6 mouse cellular contexts compared by ENCODE assay signal in the genomic region with DNA sequence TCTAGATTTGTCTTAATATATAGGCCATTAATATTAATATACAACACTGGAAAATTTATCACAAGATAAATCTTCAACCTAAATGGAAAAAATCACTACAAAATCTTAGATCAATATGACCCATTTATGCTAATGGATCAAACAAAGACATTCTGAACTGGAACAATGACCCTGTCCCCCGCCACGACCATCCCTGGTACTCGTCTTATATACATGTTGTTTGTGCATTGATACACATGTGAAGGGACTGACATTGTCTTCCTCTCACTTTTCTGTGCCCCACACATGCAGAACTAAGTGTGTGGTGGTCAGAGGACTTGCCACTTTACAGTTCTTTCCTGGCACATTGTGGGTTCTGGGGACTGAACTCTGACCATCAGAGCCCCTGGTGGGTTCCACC.
DNase-seq lines count a peak whose midpoint lies in the region; ATAC-seq and TF ChIP-seq lines count a peak whose summit lies in the region.
"Not testable (repeated sequence)": the region's sequence is repeated elsewhere in the genome, so short reads cannot be mapped to it uniquely, and the experiment has no call there.

No protein-coding gene starts in this region.

- H3K9me3 ChIP-seq in embryonic facial prominence, embryonic 12.5 days; embryonic facial prominence, embryonic 13.5 days; limb, embryonic 12.5 days; limb, embryonic 14.5 days (ENCODE audit: control insufficient read depth, low read length); midbrain, embryonic 14.5 days (ENCODE audit: control insufficient read depth, low read length); neural tube, embryonic 14.5 days (ENCODE audit: control insufficient read depth, low read length): not testable (repeated sequence)

- WGBS in embryonic facial prominence, embryonic 12.5 days = 90% methylated on average over 3 of the region's 3 CpGs
- WGBS in embryonic facial prominence, embryonic 13.5 days = 84% methylated on average over 3 of the region's 3 CpGs
- 89% methylated on average over 3 of the region's 3 CpGs for WGBS in limb, embryonic 12.5 days
- WGBS in limb, embryonic 14.5 days = no CpG with 5 or more reads among the region's 3 CpGs
- 88% methylated on average over 1 of the region's 3 CpGs for WGBS in midbrain, embryonic 14.5 days
- 100% methylated on average over 1 of the region's 3 CpGs for WGBS in neural tube, embryonic 14.5 days

- not testable (repeated sequence) for TF ChIP-seq POLR2A in limb, embryonic 14.5 days (IDR thresholded peaks at IDR 0.05; ENCODE audit: borderline replicate concordance, extremely low read depth, insufficient read depth, insufficient read length)

- not testable (repeated sequence) for H3K27me3 ChIP-seq in embryonic facial prominence, embryonic 12.5 days; embryonic facial prominence, embryonic 13.5 days; limb, embryonic 12.5 days; limb, embryonic 14.5 days (ENCODE audit: control insufficient read depth, insufficient read depth, low read length); midbrain, embryonic 14.5 days (ENCODE audit: control insufficient read depth, insufficient read depth, low read length); neural tube, embryonic 14.5 days (ENCODE audit: control insufficient read depth, insufficient read depth, low read length)

- DNase-seq in limb, embryonic 14.5 days (ENCODE audit: low spot score); midbrain, embryonic 14.5 days: not testable (repeated sequence)

- peak; percentile 56; the same call in 1 of the 2 replicates for ATAC-seq in embryonic facial prominence, embryonic 12.5 days (ENCODE audit: insufficient number of reproducible peaks, insufficient read depth, low FRiP score, low TSS enrichment)
- peak; percentile 26; the same call in 1 of the 2 replicates for ATAC-seq in embryonic facial prominence, embryonic 13.5 days (ENCODE audit: insufficient number of reproducible peaks, insufficient read depth, low FRiP score, low TSS enrichment, low read depth)
- ATAC-seq in limb, embryonic 12.5 days (ENCODE audit: insufficient number of reproducible peaks, insufficient read depth, low FRiP score, low TSS enrichment, low read depth) = 0 out of 2 replicates have a peak, but pooled peaks have one; percentile 59
- 0 out of 2 replicates have a peak, but pooled peaks have one; percentile 26 for ATAC-seq in limb, embryonic 14.5 days (ENCODE audit: low FRiP score, low read depth)
- ATAC-seq in midbrain, embryonic 14.5 days (ENCODE audit: low FRiP score, low TSS enrichment) = 0 out of 2 replicates have a peak, but pooled peaks have one; percentile 50
- ATAC-seq in neural tube, embryonic 14.5 days (ENCODE audit: low read depth) = 0 out of 2 replicates have a peak, but pooled peaks have one; percentile 31

- H3K27ac ChIP-seq in embryonic facial prominence, embryonic 12.5 days; embryonic facial prominence, embryonic 13.5 days; limb, embryonic 12.5 days; limb, embryonic 14.5 days (replicated peaks; ENCODE audit: low read depth, low read length); midbrain, embryonic 14.5 days (replicated peaks; ENCODE audit: low read depth, low read length); neural tube, embryonic 14.5 days (ENCODE audit: low read depth, low read length): not testable (repeated sequence)

- not testable (repeated sequence) for H3K9ac ChIP-seq in embryonic facial prominence, embryonic 12.5 days; embryonic facial prominence, embryonic 13.5 days; limb, embryonic 12.5 days (replicated peaks); limb, embryonic 14.5 days (ENCODE audit: low read depth, low read length, severe bottlenecking); midbrain, embryonic 14.5 days (replicated peaks; ENCODE audit: low read length); neural tube, embryonic 14.5 days (replicated peaks; ENCODE audit: low read depth, low read length)

- not testable (repeated sequence) for H3K4me3 ChIP-seq in embryonic facial prominence, embryonic 12.5 days; embryonic facial prominence, embryonic 13.5 days; limb, embryonic 12.5 days (replicated peaks); limb, embryonic 14.5 days (replicated peaks; ENCODE audit: low read length); midbrain, embryonic 14.5 days (replicated peaks; ENCODE audit: low read depth, low read length); neural tube, embryonic 14.5 days (ENCODE audit: low read depth, low read length)

- not testable (repeated sequence) for H3K4me1 ChIP-seq in embryonic facial prominence, embryonic 12.5 days; embryonic facial prominence, embryonic 13.5 days; limb, embryonic 12.5 days (replicated peaks); limb, embryonic 14.5 days (ENCODE audit: control insufficient read depth, insufficient read depth, low read length); midbrain, embryonic 14.5 days (ENCODE audit: control insufficient read depth, insufficient read depth, low read length); neural tube, embryonic 14.5 days (ENCODE audit: control insufficient read depth, insufficient read depth, low read length)

- not testable (repeated sequence) for H3K36me3 ChIP-seq in embryonic facial prominence, embryonic 12.5 days; embryonic facial prominence, embryonic 13.5 days; limb, embryonic 12.5 days; limb, embryonic 14.5 days (ENCODE audit: control insufficient read depth, insufficient read depth, low read length); midbrain, embryonic 14.5 days (ENCODE audit: control insufficient read depth, insufficient read depth, low read length); neural tube, embryonic 14.5 days (ENCODE audit: control insufficient read depth, insufficient read depth, low read length)

- not testable (repeated sequence) for H3K4me2 ChIP-seq in embryonic facial prominence, embryonic 12.5 days (replicated peaks); embryonic facial prominence, embryonic 13.5 days; limb, embryonic 12.5 days; limb, embryonic 14.5 days (replicated peaks; ENCODE audit: low read depth, low read length, severe bottlenecking); midbrain, embryonic 14.5 days (ENCODE audit: low read length); neural tube, embryonic 14.5 days (ENCODE audit: low read depth, low read length)
